Mouse (Mus musculus): ENCODE results near the gene Crip1. TPM values are rescaled to one million over a fixed set of nuclear protein-coding genes. Genes with fewer than 3 reads are reported as not detected.

Gene Crip1
- polyA plus RNA-seq, 1 experiment from 2014 or later: 63.5 TPM

DNA sequence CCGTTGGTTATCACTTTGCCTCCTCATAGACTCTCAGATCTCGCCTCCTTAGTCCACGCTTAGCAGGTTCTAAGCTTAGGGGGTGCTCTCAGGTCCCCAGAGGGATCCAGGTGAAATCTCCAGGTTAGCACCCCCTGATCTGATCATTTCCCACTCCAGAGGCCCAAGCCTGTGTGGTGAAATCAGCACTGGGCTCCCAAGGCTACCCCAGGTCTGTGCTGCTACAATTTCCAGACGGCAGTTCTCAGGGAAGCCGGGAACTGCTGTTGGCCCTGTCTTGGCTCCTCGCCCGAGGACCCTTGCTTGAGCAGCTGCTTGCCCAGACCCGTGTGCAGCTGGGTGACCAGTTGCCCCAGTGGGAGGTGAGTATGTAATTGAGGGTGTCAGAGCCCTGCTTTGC lies 10.9 kb downstream of the Crip1 start:
- Histone ChIP-seq H3K27ac (replicated peaks; ENCODE audit: low read depth, low read length) (no peak overlapping the region), H3K4me1 (ENCODE audit: control insufficient read depth, insufficient read depth, low read length) (peaks cover 5% of the 10 kb centered on the region; the same call in 1 of the 2 replicates), H3K27me3 (ENCODE audit: control insufficient read depth, insufficient read depth, low read length) (peaks cover 2% of the 10 kb centered on the region; the same call in 1 of the 2 replicates), H3K4me2 (ENCODE audit: low read depth, low read length) (peak overlapping the region; percentile 76), H3K9ac (replicated peaks; ENCODE audit: low read length) (peak overlapping the region; percentile 52), H3K9me3 (replicated peaks; ENCODE audit: control insufficient read depth, low read length) (no peaks in the 10 kb centered on the region), H3K4me3 (ENCODE audit: low read depth, low read length) (peak overlapping the region; percentile 62), H3K36me3 (replicated peaks; ENCODE audit: control insufficient read depth, insufficient read depth, low read depth, low read length) (no peaks in the 10 kb centered on the region)
- no peak for DNase-seq (ENCODE audit: low spot score)
- 37% methylated on average over 8 of the region's 8 CpGs for WGBS
- no peak for ATAC-seq (replicated peaks; ENCODE audit: insufficient number of reproducible peaks, low FRiP score, low TSS enrichment, low read depth)

- Histone ChIP-seq H3K27ac (replicated peaks; ENCODE audit: low read depth, low read length) (no peak overlapping the region), H3K9me3 (replicated peaks; ENCODE audit: control insufficient read depth, low read length) (no peaks in the 10 kb centered on the region), H3K36me3 (replicated peaks; ENCODE audit: control insufficient read depth, insufficient read depth, low read depth, low read length) (no peaks in the 10 kb centered on the region), H3K4me2 (ENCODE audit: low read depth, low read length) (peak overlapping the region; percentile 10; the same call in 1 of the 2 replicates), H3K9ac (replicated peaks; ENCODE audit: low read length) (no peak overlapping the region), H3K4me3 (ENCODE audit: low read depth, low read length) (no peak overlapping the region), H3K4me1 (ENCODE audit: control insufficient read depth, insufficient read depth, low read length) (peaks cover 5% of the 10 kb centered on the region; the same call in 1 of the 2 replicates), H3K27me3 (ENCODE audit: control insufficient read depth, insufficient read depth, low read length) (peaks cover 2% of the 10 kb centered on the region; the same call in 1 of the 2 replicates)
- ATAC-seq (replicated peaks; ENCODE audit: insufficient number of reproducible peaks, low FRiP score, low TSS enrichment, low read depth): no peak
- 87% methylated on average over 8 of the region's 8 CpGs for WGBS
- DNase-seq (ENCODE audit: low spot score): no peak
These were observed 11.4 kb downstream of the Crip1 start for GRCm38 (mm10) chr12:113157521-113157920.

- H3K36me3 ChIP-seq (replicated peaks; ENCODE audit: control insufficient read depth, insufficient read depth, low read depth, low read length): no peaks in the 10 kb centered on the region
- no peak overlapping the region for H3K9ac ChIP-seq (replicated peaks; ENCODE audit: low read length)
- no peak overlapping the region for H3K4me2 ChIP-seq (ENCODE audit: low read depth, low read length)
- peaks cover 5% of the 10 kb centered on the region; the same call in 1 of the 2 replicates for H3K4me1 ChIP-seq (ENCODE audit: control insufficient read depth, insufficient read depth, low read length)
- H3K4me3 ChIP-seq (ENCODE audit: low read depth, low read length): no peak overlapping the region
- H3K27me3 ChIP-seq (ENCODE audit: control insufficient read depth, insufficient read depth, low read length): 0 out of 2 replicates have a peak, but pooled peaks cover 2% of the 10 kb centered on the region
- WGBS: 92% methylated on average over 8 of the region's 8 CpGs
- DNase-seq (ENCODE audit: low spot score) (no peak), ATAC-seq (replicated peaks; ENCODE audit: insufficient number of reproducible peaks, low FRiP score, low TSS enrichment, low read depth) (no peak)
- H3K27ac ChIP-seq (replicated peaks; ENCODE audit: low read depth, low read length): no peak overlapping the region
- no peaks in the 10 kb centered on the region for H3K9me3 ChIP-seq (replicated peaks; ENCODE audit: control insufficient read depth, low read length)
These were observed 11.9 kb downstream of the Crip1 start for GRCm38 (mm10) chr12:113157971-113158370.

DNA sequence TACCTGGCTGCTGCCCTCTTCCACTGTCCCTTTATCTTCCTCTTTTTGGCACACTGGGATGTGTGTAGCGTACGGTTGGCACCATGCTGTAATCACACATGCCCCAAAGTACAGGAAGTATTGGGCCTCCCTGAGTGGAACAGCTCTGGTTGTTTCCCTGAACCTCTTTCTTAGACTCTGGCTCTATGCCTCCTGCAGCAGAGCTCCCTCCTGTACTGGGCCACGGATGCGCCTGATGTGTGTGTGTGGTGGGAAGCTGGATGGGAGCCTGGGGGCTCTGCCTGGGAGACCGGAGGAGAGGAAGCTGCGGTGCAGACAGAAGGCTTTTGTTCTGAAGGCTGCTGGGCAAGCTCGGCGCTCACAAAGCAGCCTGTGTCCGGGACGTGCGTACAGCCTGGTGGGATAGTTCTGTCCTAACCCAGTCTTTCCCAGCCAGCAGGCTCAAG lies 17.5 kb downstream of the Crip1 start:
- WGBS: 47% methylated on average over 11 of the region's 11 CpGs
- ATAC-seq (replicated peaks; ENCODE audit: insufficient number of reproducible peaks, low FRiP score, low TSS enrichment, low read depth): peak; percentile 35; the same call in 1 of the 2 replicates
- 0 out of 2 replicates have a peak overlapping the region, but pooled peaks have one; percentile 0 for H3K27ac ChIP-seq (replicated peaks; ENCODE audit: low read depth, low read length)

GRCm38 (mm10) chr12:113168031-113168536 lies 22.0 kb downstream of the Crip1 start:
- H3K4me1 ChIP-seq (ENCODE audit: control insufficient read depth, insufficient read depth, low read length): no peaks in the 10 kb centered on the region
- DNase-seq (ENCODE audit: low spot score) (no peak), ATAC-seq (replicated peaks; ENCODE audit: insufficient number of reproducible peaks, low FRiP score, low TSS enrichment, low read depth) (no peak)
- 86% methylated on average over 9 of the region's 9 CpGs for WGBS
- H3K27me3 ChIP-seq (ENCODE audit: control insufficient read depth, insufficient read depth, low read length): no peaks in the 10 kb centered on the region
- no peak overlapping the region for H3K4me3 ChIP-seq (ENCODE audit: low read depth, low read length)
- no peak overlapping the region for H3K27ac ChIP-seq (replicated peaks; ENCODE audit: low read depth, low read length)
- H3K9me3 ChIP-seq (replicated peaks; ENCODE audit: control insufficient read depth, low read length): no peaks in the 10 kb centered on the region
- H3K36me3 ChIP-seq (replicated peaks; ENCODE audit: control insufficient read depth, insufficient read depth, low read depth, low read length): no peaks in the 10 kb centered on the region
- no peak overlapping the region for H3K9ac ChIP-seq (replicated peaks; ENCODE audit: low read length)
- no peak overlapping the region for H3K4me2 ChIP-seq (ENCODE audit: low read depth, low read length)

More for the DNA sequence above, 17.5 kb downstream of the Crip1 start:
- DNase-seq (ENCODE audit: low spot score): no peak
- peak overlapping the region; percentile 5; the same call in 1 of the 2 replicates for H3K9ac ChIP-seq (replicated peaks; ENCODE audit: low read length)
- H3K4me2 ChIP-seq (ENCODE audit: low read depth, low read length): no peak overlapping the region
- no peaks in the 10 kb centered on the region for H3K9me3 ChIP-seq (replicated peaks; ENCODE audit: control insufficient read depth, low read length)
- H3K27me3 ChIP-seq (ENCODE audit: control insufficient read depth, insufficient read depth, low read length): no peaks in the 10 kb centered on the region
- no peaks in the 10 kb centered on the region for H3K4me1 ChIP-seq (ENCODE audit: control insufficient read depth, insufficient read depth, low read length)
- no peak overlapping the region for H3K4me3 ChIP-seq (ENCODE audit: low read depth, low read length)
- H3K36me3 ChIP-seq (replicated peaks; ENCODE audit: control insufficient read depth, insufficient read depth, low read depth, low read length): no peaks in the 10 kb centered on the region

DNA sequence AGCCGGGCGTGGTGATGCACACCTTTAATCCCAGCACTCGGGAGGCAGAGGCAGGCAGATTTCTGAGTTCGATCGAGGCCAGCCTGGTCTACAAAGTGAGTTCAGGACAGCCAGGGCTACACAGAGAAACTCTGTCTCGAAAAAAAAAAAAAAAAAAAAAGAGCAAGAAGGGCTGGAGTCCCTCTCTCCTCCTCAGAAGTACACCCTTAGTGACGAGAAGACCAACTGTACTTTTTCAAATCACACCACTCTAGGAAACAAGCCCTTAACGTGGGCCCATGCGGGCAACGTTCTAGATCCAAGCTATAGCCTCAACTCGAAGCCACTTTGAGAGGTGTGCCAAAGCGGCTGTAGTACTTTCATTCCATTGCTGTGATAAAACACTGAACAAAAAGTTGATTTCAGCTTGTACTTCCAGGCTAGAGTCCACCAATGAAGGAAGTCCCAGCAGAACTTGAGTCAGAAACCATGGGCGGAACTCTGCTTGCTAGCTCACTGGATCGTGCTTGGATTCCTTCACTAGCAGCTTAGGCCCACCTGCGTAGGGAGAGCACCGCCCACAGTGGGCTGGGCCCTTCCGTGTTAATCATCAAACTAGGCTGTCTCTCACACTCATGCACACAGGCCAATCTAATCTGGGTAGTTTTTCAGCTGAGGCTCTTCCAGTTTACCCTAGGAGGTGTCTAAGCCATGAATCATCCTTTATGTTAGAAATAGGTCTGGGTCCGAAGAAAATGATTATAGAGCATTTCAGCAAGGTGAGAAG lies 31.0 kb downstream of the Crip1 start:
- ATAC-seq (replicated peaks; ENCODE audit: insufficient number of reproducible peaks, low FRiP score, low TSS enrichment, low read depth) (no peak), DNase-seq (ENCODE audit: low spot score) (no peak)
- H3K4me2 ChIP-seq (ENCODE audit: low read depth, low read length): no peak overlapping the region
- H3K4me1 ChIP-seq (ENCODE audit: control insufficient read depth, insufficient read depth, low read length): no peaks in the 10 kb centered on the region
- H3K9ac ChIP-seq (replicated peaks; ENCODE audit: low read length): no peak overlapping the region
- no peak overlapping the region for H3K4me3 ChIP-seq (ENCODE audit: low read depth, low read length)
- no peaks in the 10 kb centered on the region for H3K27me3 ChIP-seq (ENCODE audit: control insufficient read depth, insufficient read depth, low read length)
- H3K9me3 ChIP-seq (replicated peaks; ENCODE audit: control insufficient read depth, low read length): no peaks in the 10 kb centered on the region
- 89% methylated on average over 18 of the region's 18 CpGs for WGBS
- no peaks in the 10 kb centered on the region for H3K36me3 ChIP-seq (replicated peaks; ENCODE audit: control insufficient read depth, insufficient read depth, low read depth, low read length)
- no peak overlapping the region for H3K27ac ChIP-seq (replicated peaks; ENCODE audit: low read depth, low read length)

GRCm38 (mm10) chr12:113181020-113181419 lies 34.9 kb downstream of the Crip1 start:
- 47% methylated on average over 4 of the region's 4 CpGs for WGBS

DNA sequence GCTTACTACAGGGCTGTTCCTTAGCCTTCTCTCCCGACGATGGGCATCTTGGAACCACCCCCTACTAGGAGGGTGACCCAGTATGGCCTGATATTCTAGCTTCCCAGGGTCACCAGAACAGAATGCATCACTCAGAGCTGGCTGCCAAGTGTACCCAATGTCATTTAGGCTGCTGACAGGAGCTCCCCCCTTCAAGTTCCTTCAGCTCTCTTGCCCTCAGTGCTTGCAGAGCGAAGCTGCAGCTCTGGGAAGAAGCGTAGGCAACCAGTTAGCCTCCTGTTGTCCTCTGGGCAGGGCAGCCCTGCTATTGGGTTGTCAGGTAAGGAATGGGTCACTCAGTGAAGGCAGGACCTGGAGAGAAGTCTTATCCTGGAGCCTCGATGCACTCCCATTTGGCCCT lies 38.8 kb downstream of the Crip1 start:
- no peak overlapping the region for H3K4me2 ChIP-seq (ENCODE audit: low read depth, low read length)
- H3K4me3 ChIP-seq (ENCODE audit: low read depth, low read length): no peak overlapping the region
- H3K9ac ChIP-seq (replicated peaks; ENCODE audit: low read length): no peak overlapping the region

More at GRCm38 (mm10) chr12:113181020-113181419, 34.9 kb downstream of the Crip1 start:
- H3K27ac ChIP-seq (replicated peaks; ENCODE audit: low read depth, low read length): no peak overlapping the region
- no peak overlapping the region for H3K4me2 ChIP-seq (ENCODE audit: low read depth, low read length)
- ATAC-seq (replicated peaks; ENCODE audit: insufficient number of reproducible peaks, low FRiP score, low TSS enrichment, low read depth) (no peak), DNase-seq (ENCODE audit: low spot score) (no peak)
- no peak overlapping the region for H3K9ac ChIP-seq (replicated peaks; ENCODE audit: low read length)
- H3K36me3 ChIP-seq (replicated peaks; ENCODE audit: control insufficient read depth, insufficient read depth, low read depth, low read length): no peaks in the 10 kb centered on the region
- no peaks in the 10 kb centered on the region for H3K27me3 ChIP-seq (ENCODE audit: control insufficient read depth, insufficient read depth, low read length)
- no peaks in the 10 kb centered on the region for H3K4me1 ChIP-seq (ENCODE audit: control insufficient read depth, insufficient read depth, low read length)
- no peak overlapping the region for H3K4me3 ChIP-seq (ENCODE audit: low read depth, low read length)
- H3K9me3 ChIP-seq (replicated peaks; ENCODE audit: control insufficient read depth, low read length): no peaks in the 10 kb centered on the region

More for the DNA sequence above, 38.8 kb downstream of the Crip1 start:
- H3K27ac ChIP-seq (replicated peaks; ENCODE audit: low read depth, low read length): no peak overlapping the region
- WGBS: 68% methylated on average over 5 of the region's 5 CpGs
- H3K4me1 ChIP-seq (ENCODE audit: control insufficient read depth, insufficient read depth, low read length): peaks cover 4% of the 10 kb centered on the region
- peaks cover 7% of the 10 kb centered on the region for H3K27me3 ChIP-seq (ENCODE audit: control insufficient read depth, insufficient read depth, low read length)
- ATAC-seq (replicated peaks; ENCODE audit: insufficient number of reproducible peaks, low FRiP score, low TSS enrichment, low read depth): no peak
- peaks cover 6% of the 10 kb centered on the region for H3K36me3 ChIP-seq (replicated peaks; ENCODE audit: control insufficient read depth, insufficient read depth, low read depth, low read length)
- no peaks in the 10 kb centered on the region for H3K9me3 ChIP-seq (replicated peaks; ENCODE audit: control insufficient read depth, low read length)
- DNase-seq (ENCODE audit: low spot score): no peak
